Mouse (Mus musculus): Measurements from ENCODE around the gene Acaca. TPM values are rescaled to one million over a fixed set of nuclear protein-coding genes. Genes with fewer than 3 reads are reported as not detected.
"Not testable (repeated sequence)": the region's sequence is repeated elsewhere in the genome, so short reads cannot be mapped to it uniquely, and the experiment has no call there.

Acaca gene
- polyA plus RNA-seq, 1 experiment = 43.7 TPM

GRCm38 (mm10) chr11:84368902-84369301, 239.4 kb downstream of the Acaca start:
- TF ChIP-seq CTCF (IDR thresholded peaks at IDR 0.05; ENCODE audit: borderline replicate concordance, extremely low read depth, insufficient read depth, insufficient read length) (no peak), POLR2A (IDR thresholded peaks at IDR 0.05; ENCODE audit: borderline replicate concordance, extremely low read depth, insufficient read depth, insufficient read length, poor library complexity, severe bottlenecking) (no peak)
- DNase-seq (ENCODE audit: low read depth) = no peak

GRCm38 (mm10) chr11:84373122-84373521, 243.7 kb downstream of the Acaca start:
- TF ChIP-seq POLR2A (IDR thresholded peaks at IDR 0.05; ENCODE audit: borderline replicate concordance, extremely low read depth, insufficient read depth, insufficient read length, poor library complexity, severe bottlenecking) (no peak), CTCF (IDR thresholded peaks at IDR 0.05; ENCODE audit: borderline replicate concordance, extremely low read depth, insufficient read depth, insufficient read length) (no peak)

GRCm38 (mm10) chr11:84375951-84376496, 246.6 kb downstream of the Acaca start:
- TF ChIP-seq POLR2A (IDR thresholded peaks at IDR 0.05; ENCODE audit: borderline replicate concordance, extremely low read depth, insufficient read depth, insufficient read length, poor library complexity, severe bottlenecking) (no peak), CTCF (IDR thresholded peaks at IDR 0.05; ENCODE audit: borderline replicate concordance, extremely low read depth, insufficient read depth, insufficient read length) (no peak)
- DNase-seq (ENCODE audit: low read depth) = peak; percentile 74

More at GRCm38 (mm10) chr11:84373122-84373521, 243.7 kb downstream of the Acaca start:
- DNase-seq (ENCODE audit: low read depth) = no peak

GRCm38 (mm10) chr11:84376510-84377365, 247.3 kb downstream of the Acaca start:
- peak; percentile 78 for DNase-seq (ENCODE audit: low read depth)
- TF ChIP-seq POLR2A (IDR thresholded peaks at IDR 0.05; ENCODE audit: borderline replicate concordance, extremely low read depth, insufficient read depth, insufficient read length, poor library complexity, severe bottlenecking) (no peak), CTCF (IDR thresholded peaks at IDR 0.05; ENCODE audit: borderline replicate concordance, extremely low read depth, insufficient read depth, insufficient read length) (no peak)

GRCm38 (mm10) chr11:84382450-84382849, 253.0 kb downstream of the Acaca start:
- TF ChIP-seq POLR2A (IDR thresholded peaks at IDR 0.05; ENCODE audit: borderline replicate concordance, extremely low read depth, insufficient read depth, insufficient read length, poor library complexity, severe bottlenecking) (no peak), CTCF (IDR thresholded peaks at IDR 0.05; ENCODE audit: borderline replicate concordance, extremely low read depth, insufficient read depth, insufficient read length) (no peak)
- peak; percentile 69 for DNase-seq (ENCODE audit: low read depth)

GRCm38 (mm10) chr11:84383891-84384290, 254.4 kb downstream of the Acaca start:
- TF ChIP-seq POLR2A (IDR thresholded peaks at IDR 0.05; ENCODE audit: borderline replicate concordance, extremely low read depth, insufficient read depth, insufficient read length, poor library complexity, severe bottlenecking) (no peak), CTCF (IDR thresholded peaks at IDR 0.05; ENCODE audit: borderline replicate concordance, extremely low read depth, insufficient read depth, insufficient read length) (no peak)
- DNase-seq (ENCODE audit: low read depth) = peak; percentile 57

GRCm38 (mm10) chr11:84389332-84389731, 259.9 kb downstream of the Acaca start:
- no peak for DNase-seq (ENCODE audit: low read depth)
- TF ChIP-seq CTCF (IDR thresholded peaks at IDR 0.05; ENCODE audit: borderline replicate concordance, extremely low read depth, insufficient read depth, insufficient read length) (no peak), POLR2A (IDR thresholded peaks at IDR 0.05; ENCODE audit: borderline replicate concordance, extremely low read depth, insufficient read depth, insufficient read length, poor library complexity, severe bottlenecking) (no peak)

GRCm38 (mm10) chr11:84391126-84391525, 261.7 kb downstream of the Acaca start:
- DNase-seq (ENCODE audit: low read depth) = no peak
- no peak for TF ChIP-seq CTCF (IDR thresholded peaks at IDR 0.05; ENCODE audit: borderline replicate concordance, extremely low read depth, insufficient read depth, insufficient read length)
- TF ChIP-seq POLR2A (IDR thresholded peaks at IDR 0.05; ENCODE audit: borderline replicate concordance, extremely low read depth, insufficient read depth, insufficient read length, poor library complexity, severe bottlenecking) = no peak

GRCm38 (mm10) chr11:84392066-84392465, 262.6 kb downstream of the Acaca start:
- DNase-seq (ENCODE audit: low read depth) = not testable (repeated sequence)

- TF ChIP-seq CTCF (IDR thresholded peaks at IDR 0.05; ENCODE audit: borderline replicate concordance, extremely low read depth, insufficient read depth, insufficient read length) (no peak), POLR2A (IDR thresholded peaks at IDR 0.05; ENCODE audit: borderline replicate concordance, extremely low read depth, insufficient read depth, insufficient read length, poor library complexity, severe bottlenecking) (no peak)
These were observed 264.1 kb downstream of the Acaca start for GRCm38 (mm10) chr11:84393571-84393970.

GRCm38 (mm10) chr11:84395010-84395409, 265.5 kb downstream of the Acaca start:
- DNase-seq (ENCODE audit: low read depth) = no peak
- TF ChIP-seq POLR2A (IDR thresholded peaks at IDR 0.05; ENCODE audit: borderline replicate concordance, extremely low read depth, insufficient read depth, insufficient read length, poor library complexity, severe bottlenecking) (no peak), CTCF (IDR thresholded peaks at IDR 0.05; ENCODE audit: borderline replicate concordance, extremely low read depth, insufficient read depth, insufficient read length) (no peak)

More at GRCm38 (mm10) chr11:84393571-84393970, 264.1 kb downstream of the Acaca start:
- DNase-seq (ENCODE audit: low read depth) = no peak

GRCm38 (mm10) chr11:84406733-84407132, 277.3 kb downstream of the Acaca start:
- TF ChIP-seq POLR2A (IDR thresholded peaks at IDR 0.05; ENCODE audit: borderline replicate concordance, extremely low read depth, insufficient read depth, insufficient read length, poor library complexity, severe bottlenecking) (no peak), CTCF (IDR thresholded peaks at IDR 0.05; ENCODE audit: borderline replicate concordance, extremely low read depth, insufficient read depth, insufficient read length) (no peak)
- DNase-seq (ENCODE audit: low read depth) = no peak

All from brain, embryonic 14.5 days (tissue).